Mouse (Mus musculus) cerebellum, adult 2 months (tissue): ENCODE data around the gene Limch1.

Experiments used
- CTCF ChIP-seq: fragments of 200-500 bp; IDR thresholded peaks from 2 replicates; pipeline ENCODE4 v1.5.1; 2011; ENCODE audit warnings: low read depth, mild to moderate bottlenecking, control low read depth, low read length, moderate library complexity, borderline replicate concordance; ENCODE audit not compliant: insufficient read depth
- POLR2A ChIP-seq: fragments of 200-500 bp; IDR thresholded peaks from 2 replicates; pipeline ENCODE4 v1.6.1; 2011; ENCODE audit warnings: low read length, control low read depth, borderline replicate concordance; ENCODE audit not compliant: insufficient read depth

GRCm38 (mm10) chr5:66957656-66958055 is 212.0 kb downstream of the Limch1 start:
- TF ChIP-seq CTCF = no peak
- no peak for TF ChIP-seq POLR2A
